Mouse (Mus musculus) gastrocnemius, adult 8-10 months (tissue): Measurements from ENCODE around the gene Peli3. TPM values are rescaled to one million over a fixed set of nuclear protein-coding genes. Genes with fewer than 3 reads are reported as not detected.
"Not testable (repeated sequence)": the region's sequence is repeated elsewhere in the genome, so short reads cannot be mapped to it uniquely, and the experiment has no call there.

Experiments used
- DNase-seq, 2 experiments: peaks; one replicate each; pipeline ENCODE4 v3.0.0; 2022; ENCODE audit warnings: low spot score in 2 of 2
- total RNA-seq, 4 experiments: library from RNA; stranded (reverse); gene quantifications; 2 replicates each; pipeline ENCODE4 v1.2.4; 2022

Gene Peli3
- 1 to 10 TPM; 2.7 to 3.8 (median 3.3) TPM for total RNA-seq

DNA sequence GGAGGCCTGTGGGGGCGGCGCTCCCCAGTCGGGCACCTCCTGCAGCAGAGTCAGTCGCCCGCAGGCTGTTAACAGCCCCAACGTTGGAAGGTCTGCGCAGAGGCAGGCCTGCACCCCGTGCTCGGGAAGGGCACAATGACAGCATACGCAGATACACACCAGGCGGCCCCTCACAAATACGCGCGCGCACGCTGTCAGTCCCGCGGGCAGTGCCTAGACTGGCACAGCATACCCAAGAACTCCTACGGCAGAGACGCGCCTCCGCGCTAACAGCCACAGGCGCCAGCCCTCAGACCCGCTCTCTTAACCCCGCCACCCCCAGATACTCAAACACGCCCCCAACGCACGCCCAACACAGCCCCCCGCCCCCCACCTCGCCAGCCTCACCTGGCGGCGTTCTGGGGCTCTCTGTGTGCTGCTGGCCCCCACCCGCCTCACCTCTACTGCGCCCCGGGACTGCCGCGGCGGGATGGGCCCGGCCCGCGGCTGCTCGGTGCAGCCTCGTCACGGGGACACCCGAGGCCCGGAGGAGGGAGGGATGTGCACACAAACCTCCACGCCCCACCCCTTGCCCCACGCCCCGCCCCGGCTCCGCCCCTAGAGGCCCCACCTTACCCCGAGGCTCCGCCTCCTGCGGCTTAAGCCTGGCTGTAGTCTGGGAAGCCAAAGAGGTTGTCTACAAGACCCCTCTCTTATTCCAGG lies at the start of gene Peli3:
Peli3 (minus strand) TSS at position 577 of the 702 bp plus-strand sequence.
- peak; percentile 36 to 65 for DNase-seq

DNA sequence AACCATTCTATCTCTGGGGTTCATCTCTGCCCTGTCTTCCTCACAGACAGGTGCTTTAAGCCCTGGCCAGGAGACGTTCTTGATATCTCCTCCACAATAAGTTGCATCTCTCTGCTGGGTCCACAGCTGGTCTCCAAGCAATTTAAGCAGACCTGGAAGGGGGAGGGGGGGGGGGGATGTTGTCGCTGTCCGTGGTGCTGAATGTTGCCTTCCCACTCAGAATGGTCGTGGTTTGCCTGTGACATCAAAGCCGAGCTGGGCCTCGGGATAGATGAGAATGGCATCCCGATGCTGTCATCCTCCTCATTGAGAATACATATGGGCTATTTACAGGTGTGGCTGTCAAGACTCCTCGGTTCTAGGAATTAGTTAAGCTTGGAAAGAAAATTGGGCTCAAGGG lies 49.4 kb upstream of the Peli3 start:
- no peak for DNase-seq

DNA sequence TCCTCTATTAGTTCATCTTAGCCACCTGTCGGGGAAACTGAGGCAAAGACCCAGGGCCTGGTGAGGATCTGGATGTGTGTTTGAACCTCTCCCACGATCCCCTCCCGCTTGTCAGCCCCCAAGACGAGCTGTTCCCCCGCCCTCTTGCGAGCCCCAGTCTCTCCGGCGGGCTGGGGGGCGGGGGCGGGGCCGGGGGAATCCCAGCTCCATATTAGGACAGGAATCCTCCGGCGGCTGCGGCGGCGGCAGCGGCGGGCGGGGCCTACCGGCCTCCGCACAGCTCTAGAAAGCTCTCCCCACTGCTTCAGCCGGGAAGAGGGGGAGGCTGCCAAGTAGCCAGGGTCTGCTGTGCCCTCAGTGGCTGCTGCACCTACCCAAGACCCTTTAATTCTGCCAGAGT lies 47.8 kb upstream of the Peli3 start:
- DNase-seq, result no peak

DNA sequence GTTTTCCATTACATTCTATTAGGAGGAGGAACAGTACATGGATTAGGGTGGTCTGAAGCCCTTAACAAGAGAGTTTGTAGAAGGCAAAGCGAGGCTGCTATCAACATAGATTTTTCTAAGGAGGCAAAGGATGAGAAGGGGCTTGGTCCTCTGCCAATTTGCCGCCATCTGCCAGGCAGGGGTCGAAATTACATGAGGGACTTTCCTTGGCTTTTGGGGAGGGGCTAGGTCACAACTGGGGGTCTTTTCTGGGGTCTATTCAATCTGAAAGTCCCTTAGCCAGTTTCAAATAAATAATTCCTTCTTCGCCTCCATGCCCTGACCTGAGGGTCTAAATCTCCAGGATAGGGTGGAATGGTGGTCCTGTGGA lies 47.3 kb upstream of the Peli3 start, which contains the start of gene Npas4:
Npas4 (minus strand) TSS at position 61 of the 370 bp plus-strand sequence.
- no peak for DNase-seq

DNA sequence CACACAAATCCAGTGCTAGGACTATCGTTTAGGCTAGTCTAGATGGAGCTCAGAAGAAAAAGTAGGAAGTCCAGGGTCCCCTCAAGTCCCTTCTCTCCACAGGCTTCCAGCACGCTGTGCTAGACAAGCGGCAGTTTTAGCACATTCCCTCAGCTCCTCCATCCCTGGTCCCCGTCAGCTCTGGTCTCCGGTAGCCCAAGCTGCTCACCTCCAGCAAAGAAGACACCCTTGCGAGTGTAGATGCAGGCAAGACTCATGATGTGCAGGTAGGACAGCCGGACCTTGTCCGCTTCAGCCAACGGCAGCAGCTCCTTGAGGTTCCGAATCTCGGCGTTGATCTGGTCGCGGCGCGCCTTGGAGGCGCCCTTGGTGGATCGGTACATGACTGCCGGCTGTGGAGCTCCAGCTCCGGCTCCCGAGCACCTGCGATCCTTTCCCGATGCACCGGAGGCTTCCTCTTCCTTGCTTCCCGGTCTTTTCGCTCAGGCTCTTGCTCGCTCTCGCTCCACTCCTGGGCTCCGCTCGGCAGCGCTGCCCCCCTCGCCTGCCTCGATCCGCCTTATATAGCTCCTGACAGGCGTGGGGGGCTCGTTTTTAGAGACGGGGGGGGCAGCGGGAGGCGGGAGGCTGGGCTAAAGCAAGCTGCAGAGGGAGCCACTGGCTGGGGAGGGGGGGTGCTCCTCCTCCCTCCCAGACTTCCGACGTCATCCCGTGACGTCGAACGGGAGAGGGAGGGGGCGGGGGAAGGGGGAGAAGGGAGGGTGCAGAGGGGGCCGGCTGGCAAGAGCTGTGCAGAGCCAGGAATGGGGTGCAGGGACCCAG lies 46.7 kb upstream of the Peli3 start:
- DNase-seq, result no peak

DNA sequence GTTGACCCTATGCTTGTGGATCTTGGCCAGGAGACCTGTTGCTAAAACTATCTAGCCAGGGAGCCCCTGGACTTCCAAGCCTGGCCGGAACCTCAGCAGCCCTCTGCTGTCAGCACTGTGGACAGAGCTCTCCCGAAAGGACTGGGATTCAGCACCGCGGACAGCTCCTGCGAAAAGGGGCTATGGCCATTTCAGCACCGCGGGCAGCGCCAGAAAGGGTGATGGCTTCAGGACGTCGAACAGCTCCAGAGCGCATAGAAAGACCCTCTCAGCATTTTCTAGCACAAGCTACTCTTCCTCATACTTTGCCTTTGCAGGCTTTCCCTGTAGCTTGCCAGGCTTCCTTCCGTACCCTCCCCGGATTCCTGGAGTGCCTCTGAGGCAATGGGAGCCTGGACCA lies 46.1 kb upstream of the Peli3 start:
- peak; percentile 71 to 76 for DNase-seq

DNA sequence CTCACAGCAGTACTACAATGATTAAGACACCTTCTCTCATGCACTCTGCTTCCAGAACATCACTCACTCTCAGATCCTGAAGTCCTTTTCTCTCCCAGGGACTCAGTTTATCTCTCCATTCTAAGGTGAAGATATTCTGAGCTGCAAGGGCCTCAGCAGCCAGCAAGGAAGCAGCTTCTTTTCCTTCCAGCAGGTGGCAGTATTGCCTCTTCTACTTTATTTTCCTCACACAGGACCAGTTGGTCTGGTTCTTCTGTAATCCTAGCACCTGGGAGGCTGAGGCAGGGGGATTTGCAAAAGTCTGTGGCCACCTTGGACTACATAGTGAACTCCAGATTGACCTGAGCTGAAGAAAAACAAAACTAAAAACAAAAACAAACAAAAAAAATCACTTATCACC lies 38.8 kb upstream of the Peli3 start:
- no peak for DNase-seq

DNA sequence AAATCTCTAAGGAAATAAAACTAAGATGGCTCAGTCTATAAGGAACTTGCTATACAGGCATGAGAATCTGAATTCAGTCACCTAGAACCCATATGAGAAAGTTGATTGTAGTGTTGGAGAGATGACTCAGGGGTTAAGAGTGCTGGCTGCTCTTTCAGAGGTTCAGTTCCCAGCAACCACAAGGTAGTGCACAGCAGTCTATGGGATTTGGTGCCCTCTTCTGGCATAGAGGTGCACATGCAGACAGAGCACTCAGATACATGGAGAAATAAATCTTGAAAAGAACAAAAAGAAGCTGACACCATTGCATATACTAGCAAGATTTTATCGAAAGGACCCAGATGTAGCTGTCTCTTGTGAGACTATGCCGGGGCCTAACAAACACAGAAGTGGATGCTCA lies 25.3 kb upstream of the Peli3 start:
- DNase-seq, result no peak

DNA sequence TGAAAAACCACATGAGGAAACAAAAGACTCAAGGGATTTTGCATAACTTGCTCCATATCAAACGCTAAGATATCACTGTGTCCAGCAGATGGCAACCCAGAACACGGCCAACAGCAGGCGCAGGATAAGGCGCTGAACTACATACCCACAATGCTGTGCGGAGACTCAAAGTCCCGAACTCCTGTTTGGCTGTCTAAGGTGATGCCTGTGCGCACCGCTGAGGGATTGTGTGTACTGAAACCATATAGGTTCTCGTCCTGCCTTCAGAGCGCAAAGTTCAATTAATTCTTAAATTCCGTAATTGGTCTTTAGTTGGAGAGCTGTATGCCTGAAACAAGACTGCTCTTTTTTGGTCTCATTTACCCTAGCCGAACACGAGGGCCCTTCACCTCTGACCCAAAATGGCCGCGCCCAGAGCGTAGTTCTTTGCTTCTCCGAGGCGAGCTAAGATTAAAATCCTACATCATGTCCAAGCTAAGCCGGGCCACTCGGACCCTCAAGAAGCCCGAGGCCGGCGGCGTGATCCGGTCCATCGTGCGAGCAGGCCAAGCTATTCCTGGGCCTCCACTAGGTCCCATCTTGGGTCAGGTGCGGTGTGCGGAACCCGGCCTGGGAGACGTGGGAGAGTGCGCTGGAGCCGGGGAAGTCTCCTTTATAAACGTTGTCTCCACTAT lies 19.1 kb upstream of the Peli3 start, which contains the start of gene Mrpl11:
Mrpl11 (plus strand) TSS at position 220 of the 674 bp plus-strand sequence.
- peak; percentile 82 to 85 for DNase-seq

DNA sequence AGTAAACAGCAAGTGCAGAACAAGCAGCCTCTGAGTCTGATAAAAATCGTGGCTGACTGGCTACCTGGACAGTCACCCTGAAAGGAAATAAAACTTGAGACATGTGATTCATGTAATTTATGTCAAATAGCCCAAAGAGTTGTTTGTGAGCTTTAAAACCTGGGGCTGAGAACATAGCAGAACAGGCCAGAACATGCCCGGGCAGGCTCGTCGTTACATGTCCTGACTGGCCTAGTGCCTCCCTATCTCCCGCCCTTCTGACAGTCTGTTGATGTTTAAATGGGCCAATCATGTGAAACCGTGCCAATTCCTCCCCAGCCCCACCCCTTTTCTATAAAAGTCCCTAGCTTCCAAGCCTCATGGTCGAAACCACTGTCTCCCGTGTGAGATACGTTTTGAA lies 5.7 kb upstream of the Peli3 start:
- not testable (repeated sequence) for DNase-seq

DNA sequence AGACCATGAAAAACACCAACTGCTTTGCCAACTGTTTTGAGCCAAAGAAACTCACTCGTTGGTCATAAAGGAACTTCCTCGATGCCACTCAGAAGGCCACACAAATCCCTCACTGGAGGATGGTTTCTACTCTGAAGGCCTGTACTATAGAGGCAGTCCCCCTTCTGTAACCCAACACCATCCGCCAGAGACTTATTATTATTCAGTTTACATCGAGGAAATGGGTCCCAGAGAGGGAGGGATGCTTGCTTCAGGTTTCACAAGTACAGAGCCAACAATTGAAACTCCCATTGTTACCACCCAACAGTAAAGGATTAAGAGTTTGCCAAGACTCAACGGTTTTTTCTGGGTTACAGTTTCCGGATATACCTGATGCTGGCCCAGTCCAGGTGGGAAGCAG lies 2.6 kb upstream of the Peli3 start:
- DNase-seq, result no peak

DNA sequence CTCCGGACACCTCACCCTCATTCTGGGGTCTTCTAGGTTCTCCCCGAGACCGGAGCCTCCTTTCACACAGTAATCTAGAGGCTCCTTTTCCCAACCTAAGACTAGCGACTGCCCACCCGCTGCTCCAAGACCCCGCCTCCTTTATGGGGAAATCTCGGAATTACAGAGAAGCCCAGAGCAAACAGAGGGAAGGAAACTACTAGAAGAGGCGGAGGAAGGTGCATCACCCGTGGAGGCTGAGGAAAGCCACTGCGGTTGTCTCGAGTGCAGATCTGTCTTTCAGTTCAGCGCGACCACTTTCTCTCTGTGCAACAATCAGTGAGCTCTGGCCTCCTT lies 294 bp upstream of the Peli3 start:
- DNase-seq, result no peak

DNA sequence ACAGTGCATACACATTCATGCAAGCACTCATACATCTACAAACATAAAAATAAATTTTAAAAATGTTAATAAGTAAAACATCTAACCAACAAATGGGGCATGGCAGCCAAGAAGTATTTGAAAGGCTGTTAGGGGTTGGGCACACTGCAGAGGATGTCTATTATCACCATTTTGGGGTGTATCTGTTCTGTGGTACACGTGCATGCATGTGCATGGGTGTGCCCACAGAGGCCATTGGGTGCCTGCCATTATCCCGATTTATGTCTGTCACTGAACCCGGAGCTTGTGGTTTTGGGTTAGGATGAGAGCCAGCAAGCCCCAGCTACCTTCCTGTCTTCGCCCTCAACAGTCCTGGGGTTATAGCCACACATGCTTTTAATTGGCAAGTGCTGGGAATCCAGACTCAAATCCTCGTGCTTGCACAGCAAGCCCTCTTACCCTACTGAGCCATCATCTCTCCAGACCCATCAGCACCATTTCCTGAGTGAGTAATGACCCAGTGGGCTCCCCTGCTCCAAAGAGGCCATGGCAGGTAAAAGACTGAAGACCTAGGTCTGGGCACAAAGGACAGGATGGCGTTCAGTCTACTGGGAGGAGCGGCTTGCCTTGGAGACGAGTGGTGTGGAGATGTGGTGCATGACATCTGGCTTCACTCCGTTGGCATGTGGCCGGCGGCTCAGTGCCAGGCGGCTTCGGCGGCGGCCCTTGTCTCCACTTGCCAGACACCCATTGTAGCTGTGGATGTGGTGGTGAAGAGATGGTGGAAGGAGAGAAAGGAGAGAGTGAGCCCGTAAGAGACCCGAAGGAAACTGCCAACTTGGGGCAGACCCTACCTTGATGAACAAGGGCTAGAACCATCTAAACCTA lies 5.2 kb downstream of the Peli3 start:
- DNase-seq, result no peak

DNA sequence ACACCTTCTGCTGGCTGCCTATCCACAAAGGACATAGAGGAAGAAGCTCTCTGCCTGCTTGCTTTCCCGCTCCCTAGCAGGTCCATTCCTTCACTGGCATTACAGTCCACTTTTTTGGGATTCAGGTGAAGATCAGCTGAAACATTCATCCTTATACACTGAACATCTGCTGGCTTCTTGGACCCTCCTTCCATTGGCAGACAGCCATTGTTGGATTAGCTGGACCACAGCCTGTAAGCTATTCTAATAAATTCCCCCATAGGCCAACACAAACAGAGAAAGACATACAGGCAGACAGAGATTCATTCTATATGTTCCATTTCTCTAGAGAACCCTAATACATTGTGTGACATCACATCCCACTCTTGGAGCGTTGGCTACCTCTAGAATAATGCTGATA lies 6.0 kb downstream of the Peli3 start:
- DNase-seq, result no peak

DNA sequence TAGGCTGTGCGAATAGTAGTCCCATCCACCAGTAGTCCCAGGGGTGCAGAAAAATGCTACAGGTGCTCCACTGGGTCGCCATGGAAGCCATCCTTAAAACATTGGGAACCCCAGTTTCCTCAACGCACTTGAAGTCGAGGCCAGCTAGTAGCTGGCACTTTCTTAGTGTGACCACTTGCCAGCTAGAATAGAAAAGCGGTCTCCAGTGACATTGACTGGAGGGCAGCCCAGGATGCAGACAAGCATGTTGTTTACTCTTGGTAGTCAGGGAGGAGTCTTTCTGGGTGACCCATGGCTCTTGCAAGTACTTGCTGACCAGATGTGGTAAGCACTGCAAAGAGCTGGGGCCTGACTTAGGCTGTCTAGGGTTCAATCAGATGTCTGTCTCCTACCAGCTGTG lies 14.1 kb downstream of the Peli3 start:
- peak; percentile 49 to 73 for DNase-seq

DNA sequence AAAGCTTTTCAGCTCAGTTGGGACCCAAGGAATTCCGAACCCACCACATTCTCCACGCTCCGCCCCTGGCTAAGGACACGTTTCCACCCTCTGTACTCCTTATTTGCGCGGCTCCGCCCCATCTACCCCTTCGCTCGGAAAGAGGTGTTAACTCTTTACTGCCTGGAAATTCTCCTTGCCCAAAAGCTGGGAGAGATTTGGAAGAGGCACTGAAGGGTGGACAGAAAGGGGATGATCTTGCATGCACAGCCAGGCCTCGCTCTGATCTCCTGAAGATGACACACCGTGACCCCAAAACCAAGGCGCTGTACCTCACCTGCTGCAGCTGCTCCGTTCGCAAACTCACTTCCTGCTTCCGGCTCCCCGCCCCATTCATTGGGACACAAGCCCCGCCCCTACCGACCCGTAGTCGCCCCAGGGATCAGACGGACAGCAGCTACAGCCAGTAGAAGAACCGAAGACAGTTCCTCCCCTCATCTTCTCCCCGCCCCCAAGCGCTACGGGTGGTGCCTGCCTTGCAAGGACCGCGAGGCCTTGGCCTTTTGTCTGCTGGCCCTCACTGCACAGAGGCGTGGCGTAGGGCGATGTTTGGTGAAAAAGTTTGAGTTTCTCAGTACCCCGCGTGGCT lies 14.9 kb downstream of the Peli3 start, which contains the start of gene Dpp3:
Dpp3 (minus strand) TSS at position 384 of the 628 bp plus-strand sequence.
- DNase-seq, result peak; percentile 98

DNA sequence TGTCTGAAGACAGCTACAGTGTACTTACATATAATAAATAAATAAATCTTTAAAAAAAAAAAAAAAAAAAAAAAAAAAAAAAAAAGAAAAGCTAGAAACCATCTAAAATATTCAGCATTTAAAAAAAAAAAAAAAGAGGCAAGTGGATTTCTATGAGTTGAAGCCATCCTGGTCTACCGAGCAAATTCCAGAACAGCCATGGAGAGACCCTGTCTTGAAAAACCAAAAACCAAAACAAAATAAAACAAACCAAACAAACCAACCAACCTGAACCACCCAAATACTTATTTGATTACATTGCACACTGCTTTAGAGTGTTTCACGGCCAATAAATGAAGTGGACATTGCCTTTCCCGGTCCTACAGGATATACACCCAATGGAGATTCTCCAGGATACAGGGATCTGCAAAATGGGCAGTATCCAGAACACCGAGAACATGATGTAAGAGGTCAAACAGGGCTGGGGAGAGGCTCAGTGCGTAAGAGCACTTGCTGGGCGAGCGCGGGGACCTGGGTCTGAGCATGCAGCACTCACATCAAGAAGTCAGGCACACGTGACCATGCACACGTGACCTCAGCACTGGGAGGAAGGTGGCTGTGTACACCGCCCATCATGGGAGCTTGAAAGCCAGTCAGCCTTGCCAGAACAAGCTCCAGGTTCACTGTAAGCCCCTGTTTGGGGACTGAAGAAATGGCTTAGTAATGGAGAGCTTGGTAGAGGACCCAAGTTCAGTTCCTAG lies 17.6 kb downstream of the Peli3 start:
- no peak for DNase-seq

DNA sequence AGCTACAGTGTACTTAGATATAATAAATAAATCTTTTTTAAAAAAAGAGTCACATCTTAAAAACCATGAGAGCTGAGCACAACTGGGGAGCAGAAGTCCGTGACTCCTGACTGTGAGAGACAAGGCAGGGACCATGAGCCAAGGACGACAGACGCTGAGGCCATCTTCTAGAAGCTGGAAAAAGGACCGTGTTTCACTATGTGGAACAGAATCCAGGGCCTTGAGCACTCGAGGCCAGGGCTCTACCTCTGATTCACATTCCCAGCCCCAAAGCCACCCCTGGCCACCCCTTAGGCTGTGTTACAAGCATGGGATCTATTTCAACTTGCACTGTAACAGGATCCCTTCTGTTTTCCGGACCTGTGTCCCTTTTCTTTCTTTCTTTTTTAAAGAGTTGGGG lies 23.3 kb downstream of the Peli3 start:
- no peak for DNase-seq

DNA sequence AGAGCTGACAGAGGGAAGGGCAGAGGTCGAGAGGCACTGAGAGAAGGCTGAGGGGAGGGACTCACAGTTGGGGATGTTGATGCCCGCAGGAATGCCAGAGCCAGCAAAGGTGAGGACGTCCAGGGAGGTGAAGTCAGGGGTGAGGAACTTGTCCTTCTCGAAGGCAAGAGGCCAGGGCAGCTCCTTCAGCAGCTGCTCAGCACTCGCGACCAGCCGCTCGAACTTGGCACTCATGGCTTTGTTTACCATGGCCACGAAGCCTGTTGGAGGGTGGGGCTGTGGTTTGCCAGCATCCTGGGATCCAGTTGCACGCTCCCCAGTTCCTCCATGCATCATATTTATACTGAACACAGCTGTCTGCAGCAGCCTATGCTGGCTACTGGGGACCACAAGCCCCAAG lies 26.1 kb downstream of the Peli3 start:
- no peak for DNase-seq
